Mouse (Mus musculus) heart, postnatal 10 days (tissue): Measurements from ENCODE around the gene Psmb4. TPM values are rescaled to one million over a fixed set of nuclear protein-coding genes. Genes with fewer than 3 reads are reported as not detected.
"Not testable (repeated sequence)": the region's sequence is repeated elsewhere in the genome, so short reads cannot be mapped to it uniquely, and the experiment has no call there.

Source experiments
- DNase-seq, 2 experiments: peaks; one replicate each; pipeline ENCODE4 v3.0.0; 2021
- intact Hi-C: fragments of 180-260 bp; cut with DNase I; formaldehyde crosslinking; loops from one replicate; pipeline ENCODE4 v1.15.1; 2025
- total RNA-seq, 2 experiments: library from RNA; stranded (reverse); gene quantifications; 2 replicates each; pipeline ENCODE4 v1.2.3; 2021

Gene Psmb4
- 100 to 1,000 TPM; 282 to 285 TPM for total RNA-seq

- peak; percentile 91 to 94 for DNase-seq
- intact Hi-C loops = loop anchor here (5.0 kb wide), 1 partner anchor 111 kb away; no protein-coding TSS in a partner anchor
Measured at GRCm38 (mm10) chr3:94886316-94887224, at the start of gene Psmb4. Gene Psmb4 (minus strand): TSS chr3:94886961.

GRCm38 (mm10) chr3:94936147-94936546 is 49.4 kb upstream of the Psmb4 start:
- intact Hi-C loops, DNase-seq: not testable (repeated sequence)

- DNase-seq = peak; percentile 88 to 92
- intact Hi-C loops = not testable (repeated sequence)
Measured at GRCm38 (mm10) chr3:94935332-94935731, 48.6 kb upstream of the Psmb4 start.

GRCm38 (mm10) chr3:94934564-94934963 is 47.8 kb upstream of the Psmb4 start:
- DNase-seq, intact Hi-C loops: not testable (repeated sequence)

- intact Hi-C loops, DNase-seq: not testable (repeated sequence)
Measured at GRCm38 (mm10) chr3:94933604-94934003, 46.8 kb upstream of the Psmb4 start.

GRCm38 (mm10) chr3:94932809-94933564 is 46.2 kb upstream of the Psmb4 start, which contains the start of gene Selenbp1:
Gene Selenbp1 (plus strand): TSS chr3:94933056.
- intact Hi-C loops = no loop called here
- peak; percentile 94 to 95 for DNase-seq

- intact Hi-C loops, DNase-seq: not testable (repeated sequence)
Measured at GRCm38 (mm10) chr3:94932279-94932678, 45.5 kb upstream of the Psmb4 start.

- intact Hi-C loops = not testable (repeated sequence)
Measured at GRCm38 (mm10) chr3:94931427-94932082, 44.8 kb upstream of the Psmb4 start.

GRCm38 (mm10) chr3:94930386-94931266 is 43.9 kb upstream of the Psmb4 start:
- intact Hi-C loops = not testable (repeated sequence)
- DNase-seq = peak; percentile 38 to 57

More at GRCm38 (mm10) chr3:94931427-94932082, 44.8 kb upstream of the Psmb4 start:
- not testable (repeated sequence) for DNase-seq

GRCm38 (mm10) chr3:94928979-94929378 is 42.2 kb upstream of the Psmb4 start:
- intact Hi-C loops, DNase-seq: not testable (repeated sequence)

- DNase-seq, intact Hi-C loops: not testable (repeated sequence)
Measured at GRCm38 (mm10) chr3:94926301-94926736, 39.6 kb upstream of the Psmb4 start.

- intact Hi-C loops = no loop called here
- no peak for DNase-seq
Measured at GRCm38 (mm10) chr3:94924688-94925087, 37.9 kb upstream of the Psmb4 start.

- intact Hi-C loops = no loop called here
- DNase-seq = no peak
Measured at GRCm38 (mm10) chr3:94922333-94922732, 35.6 kb upstream of the Psmb4 start.

- intact Hi-C loops = no loop called here
- peak; percentile 35 to 44 for DNase-seq
Measured at GRCm38 (mm10) chr3:94921104-94921503, 34.3 kb upstream of the Psmb4 start.

- DNase-seq = no peak
- intact Hi-C loops = no loop called here
Measured at GRCm38 (mm10) chr3:94918845-94919244, 32.1 kb upstream of the Psmb4 start.

- intact Hi-C loops = no loop called here
- DNase-seq = no peak
Measured at GRCm38 (mm10) chr3:94917816-94918361, 31.1 kb upstream of the Psmb4 start.

- DNase-seq = no peak
- intact Hi-C loops = no loop called here
Measured at GRCm38 (mm10) chr3:94915903-94916741, 29.4 kb upstream of the Psmb4 start.

GRCm38 (mm10) chr3:94913801-94914200 is 27.0 kb upstream of the Psmb4 start:
- intact Hi-C loops = no loop called here
- no peak for DNase-seq
